ENCODE assay signal across 8 mouse cellular contexts in genomic region chr4:137484586-137484985, GRCm38 (mm10). TPM values are rescaled to one million over a fixed set of nuclear protein-coding genes. Genes with fewer than 3 reads are reported as not detected.
DNase-seq lines count a peak whose midpoint lies in the region; ATAC-seq lines count a peak whose summit lies in the region.

No protein-coding gene starts in this region.

- no peaks in the 10 kb centered on the region for H3K27me3 ChIP-seq in hindbrain, embryonic 15.5 days
- no peaks in the 10 kb centered on the region for H3K27me3 ChIP-seq in liver, embryonic 11.5 days (replicated peaks; ENCODE audit: control insufficient read depth, insufficient read depth, low read length)

- H3K36me3 ChIP-seq in hindbrain, embryonic 15.5 days = no peaks in the 10 kb centered on the region
- H3K36me3 ChIP-seq in liver, embryonic 11.5 days (ENCODE audit: control insufficient read depth, insufficient read depth, low read length) = no peaks in the 10 kb centered on the region

- no peaks in the 10 kb centered on the region for H3K9me3 ChIP-seq in hindbrain, embryonic 15.5 days
- no peaks in the 10 kb centered on the region for H3K9me3 ChIP-seq in liver, embryonic 11.5 days (ENCODE audit: control insufficient read depth, low read length)

- peak; percentile 70 for DNase-seq in ovary, adult 18-20 months (ENCODE audit: low spot score)
- no peak for DNase-seq in ovary, postnatal 10 days (ENCODE audit: low spot score)
- peak; percentile 86 for DNase-seq in cerebellum, postnatal 36 days
- DNase-seq in liver, embryonic 11.5 days (ENCODE audit: low spot score) = no peak
- DNase-seq in B cell, adult 2 months = no peak
- DNase-seq in left cerebral cortex, postnatal 25 days (ENCODE audit: low spot score in 2 of 2) = no peak
- DNase-seq in embryo, embryonic 11 days = no peak

- H3K4me1 ChIP-seq in hindbrain, embryonic 15.5 days (replicated peaks) = peaks cover 61% of the 10 kb centered on the region
- H3K4me1 ChIP-seq in liver, embryonic 11.5 days (replicated peaks; ENCODE audit: control insufficient read depth, insufficient read depth, low read length) = peaks cover 91% of the 10 kb centered on the region

- H3K9ac ChIP-seq in hindbrain, embryonic 15.5 days = no peak overlapping the region
- no peak overlapping the region for H3K9ac ChIP-seq in liver, embryonic 11.5 days (ENCODE audit: low read depth, low read length)

- intact Hi-C loops in left cerebral cortex, postnatal 25 days (cut with DNase I) = no loop called here

- H3K27ac ChIP-seq in hindbrain, embryonic 15.5 days (replicated peaks) = 0 out of 2 replicates have a peak overlapping the region, but pooled peaks have one; percentile 11
- H3K27ac ChIP-seq in liver, embryonic 11.5 days (ENCODE audit: low read depth, low read length) = peak overlapping the region; percentile 71

- no peak for ATAC-seq in hindbrain, embryonic 15.5 days (ENCODE audit: low FRiP score, low read depth)
- no peak for ATAC-seq in liver, embryonic 11.5 days (replicated peaks; ENCODE audit: low FRiP score)

- no peak overlapping the region for H3K4me2 ChIP-seq in hindbrain, embryonic 15.5 days
- H3K4me2 ChIP-seq in liver, embryonic 11.5 days = no peak overlapping the region

- no peak overlapping the region for H3K4me3 ChIP-seq in hindbrain, embryonic 15.5 days
- H3K4me3 ChIP-seq in liver, embryonic 11.5 days (ENCODE audit: low read depth, low read length) = no peak overlapping the region

- WGBS in hindbrain, embryonic 15.5 days = 51% methylated on average over 7 of the region's 7 CpGs
- 80% methylated on average over 7 of the region's 7 CpGs for WGBS in liver, embryonic 11.5 days

RNA-seq across cellular contexts. Expression of gene Hspg2, which starts 16.0 kb away (rescaled TPM):
- polyA plus RNA-seq in hindbrain, embryonic 15.5 days (2015; fragmentation: Nextera tagmentation; extraction: Ambion mirVana) = 6.0 and 6.9 TPM in 2 replicates
- polyA plus RNA-seq in liver, embryonic 11.5 days (2014; fragmentation: Nextera tagmentation; extraction: Ambion mirVana) = 19.9 and 20.8 TPM in 2 replicates
- 1 to 10 TPM; 6.2 to 6.4 TPM for total RNA-seq in left cerebral cortex, postnatal 25 days (2021)

RNA-seq across cellular contexts. Expression of gene 1700013G24Rik, which starts 31.5 kb away (rescaled TPM):
- not detected in 2 replicates for polyA plus RNA-seq in hindbrain, embryonic 15.5 days (2015; fragmentation: Nextera tagmentation; extraction: Ambion mirVana)
- polyA plus RNA-seq in liver, embryonic 11.5 days (2014; fragmentation: Nextera tagmentation; extraction: Ambion mirVana) = not detected in 2 replicates
- total RNA-seq in left cerebral cortex, postnatal 25 days (2021) = not detected

RNA-seq across cellular contexts. Expression of gene Cela3b, which starts 54.2 kb away (rescaled TPM):
- not detected in 2 replicates for polyA plus RNA-seq in hindbrain, embryonic 15.5 days (2015; fragmentation: Nextera tagmentation; extraction: Ambion mirVana)
- polyA plus RNA-seq in liver, embryonic 11.5 days (2014; fragmentation: Nextera tagmentation; extraction: Ambion mirVana) = not detected in 2 replicates
- not detected for total RNA-seq in left cerebral cortex, postnatal 25 days (2021)

Comparison
In these comparisons a context has a peak if more than half of its experiments do, and no peak if none do; other contexts are left out.
1. DNase-seq: peak in ovary, adult 18-20 months (single experiment) and cerebellum, postnatal 36 days (2 of 2); none in ovary, postnatal 10 days (single experiment), liver, embryonic 11.5 days (single experiment), B cell, adult 2 months (0 of 2), left cerebral cortex, postnatal 25 days (0 of 2) and embryo, embryonic 11 days (single experiment).